21 mouse cellular contexts compared by ENCODE assay signal in the genomic region with DNA sequence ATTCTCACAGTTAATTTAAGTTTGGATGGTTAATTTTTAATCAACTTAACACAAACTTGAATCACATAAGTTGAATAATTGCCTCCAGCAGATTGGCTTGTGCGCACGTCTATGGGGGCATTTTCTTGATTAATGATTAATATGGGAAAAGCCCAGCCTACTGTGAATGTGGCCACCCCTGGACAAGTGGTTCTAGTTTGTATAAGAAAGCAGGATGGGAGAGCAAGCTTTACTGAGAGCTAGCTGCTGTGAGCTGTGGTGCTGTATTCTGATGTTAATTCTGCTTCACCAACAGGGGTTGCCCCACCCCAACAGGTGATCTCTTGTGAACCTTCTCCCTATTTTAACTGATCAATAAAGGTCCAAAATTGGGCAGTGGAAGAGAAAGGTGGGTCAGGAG. TPM values are rescaled to one million over a fixed set of nuclear protein-coding genes. Genes with fewer than 3 reads are reported as not detected.
DNase-seq lines count a peak whose midpoint lies in the region; ATAC-seq lines count a peak whose summit lies in the region.
"Had no signal": no experiment of that assay in that cellular context is flagged by ENCODE, and none has a peak within 500 bp of the region (broad histone marks: within the 10 kb centered on the region; RNA-seq: fewer than 3 reads in every experiment).

No protein-coding gene starts in this region.

- 33% methylated on average over 2 of the region's 2 CpGs for WGBS in kidney, embryonic 14.5 days
- 34% methylated on average over 2 of the region's 2 CpGs for WGBS in kidney, embryonic 15.5 days

- H3K4me3 ChIP-seq in kidney, embryonic 14.5 days (ENCODE audit: low read length), result no peak overlapping the region
- H3K4me3 ChIP-seq in kidney, embryonic 15.5 days (replicated peaks), result no peak overlapping the region
- H3K4me3 ChIP-seq: embryonic facial prominence, embryonic 12.5 days; heart, embryonic 15.5 days; hindbrain, embryonic 13.5 days; limb, embryonic 10.5 days; midbrain, embryonic 10.5 days had no signal

- DNase-seq in kidney, adult 11 months, result peak; percentile 69
- DNase-seq in R1 (ENCODE audit: low read depth, low spot score) (peak; percentile 72), adipocyte (ENCODE audit: low spot score) (no peak)
- peak; percentile 25 to 85 for DNase-seq in kidney, postnatal 36 days
- DNase-seq in adrenal gland, postnatal 14 days, result no peak
- DNase-seq in spleen, postnatal 10 days (ENCODE audit: low spot score in 2 of 2), result no peak
- DNase-seq: cerebellum, adult 11-12 months; cerebellum, postnatal 25 days; gastrocnemius, postnatal 36 days; heart, postnatal 36 days; liver; thymus, postnatal 14 days had no signal

- H3K36me3 ChIP-seq in kidney, embryonic 14.5 days (ENCODE audit: control insufficient read depth, insufficient read depth, low read length), result no peaks in the 10 kb centered on the region
- H3K36me3 ChIP-seq in kidney, embryonic 15.5 days, result no peaks in the 10 kb centered on the region
- H3K36me3 ChIP-seq: embryonic facial prominence, embryonic 12.5 days; heart, embryonic 15.5 days; hindbrain, embryonic 13.5 days; limb, embryonic 10.5 days; midbrain, embryonic 10.5 days had no signal

- no peak overlapping the region for H3K4me2 ChIP-seq in kidney, embryonic 14.5 days (replicated peaks; ENCODE audit: low read depth, low read length)
- H3K4me2 ChIP-seq in kidney, embryonic 15.5 days, result peak overlapping the region; percentile 30; the same call in 1 of the 2 replicates
- H3K4me2 ChIP-seq: embryonic facial prominence, embryonic 12.5 days; heart, embryonic 15.5 days; hindbrain, embryonic 13.5 days had no signal

- no peak for ATAC-seq in kidney, embryonic 14.5 days (ENCODE audit: low FRiP score, low TSS enrichment)
- peak; percentile 78 for ATAC-seq in kidney, embryonic 15.5 days (replicated peaks; ENCODE audit: low FRiP score)
- ATAC-seq: CD4-positive, CD25-positive, alpha-beta regulatory T cell, adult 4 months had no signal

- peaks cover 18% of the 10 kb centered on the region for H3K27me3 ChIP-seq in kidney, embryonic 14.5 days (ENCODE audit: control insufficient read depth, insufficient read depth, low read length)
- H3K27me3 ChIP-seq in kidney, embryonic 15.5 days, result peaks cover 30% of the 10 kb centered on the region
- H3K27me3 ChIP-seq: embryonic facial prominence, embryonic 12.5 days; hindbrain, embryonic 13.5 days had no signal

- no peak overlapping the region for H3K9ac ChIP-seq in kidney, embryonic 14.5 days (ENCODE audit: low read depth, low read length)
- no peak overlapping the region for H3K9ac ChIP-seq in kidney, embryonic 15.5 days
- H3K9ac ChIP-seq: embryonic facial prominence, embryonic 12.5 days; heart, embryonic 15.5 days; hindbrain, embryonic 13.5 days had no signal

- peaks cover 6% of the 10 kb centered on the region; the same call in 1 of the 2 replicates for H3K4me1 ChIP-seq in kidney, embryonic 14.5 days (ENCODE audit: control insufficient read depth, insufficient read depth, low read length)
- peaks cover 27% of the 10 kb centered on the region for H3K4me1 ChIP-seq in kidney, embryonic 15.5 days

- H3K9me3 ChIP-seq in kidney, embryonic 14.5 days (ENCODE audit: control insufficient read depth, low read length), result no peaks in the 10 kb centered on the region
- H3K9me3 ChIP-seq in kidney, embryonic 15.5 days (replicated peaks), result no peaks in the 10 kb centered on the region
- H3K9me3 ChIP-seq: embryonic facial prominence, embryonic 12.5 days; heart, embryonic 15.5 days; hindbrain, embryonic 13.5 days; limb, embryonic 10.5 days; midbrain, embryonic 10.5 days had no signal

- no peak overlapping the region for H3K27ac ChIP-seq in kidney, embryonic 14.5 days (ENCODE audit: low read depth, low read length)
- H3K27ac ChIP-seq in kidney, embryonic 15.5 days, result 0 out of 2 replicates have a peak overlapping the region, but pooled peaks have one; percentile 18
- H3K27ac ChIP-seq: embryonic facial prominence, embryonic 12.5 days; heart, embryonic 15.5 days; hindbrain, embryonic 13.5 days; limb, embryonic 10.5 days; macrophage; midbrain, embryonic 10.5 days had no signal

RNA-seq across cellular contexts. Expression of a gene that starts 22.6 kb away (rescaled TPM):
- 76.3 and 96.4 TPM in 2 replicates for polyA plus RNA-seq in kidney, embryonic 14.5 days (2014; fragmentation: Nextera tagmentation; extraction: Ambion mirVana)
- 83.2 and 85.6 TPM in 2 replicates for polyA plus RNA-seq in kidney, embryonic 15.5 days (2015; fragmentation: Nextera tagmentation; extraction: Ambion mirVana)
- 84.0 and 84.5 TPM in 2 replicates for total RNA-seq in adrenal gland, postnatal 14 days (2021)

Comparison
In these comparisons a context has a peak if more than half of its experiments do, and no peak if none do; other contexts are left out.
1. DNase-seq: peak in kidney, adult 11 months (single experiment), R1 (single experiment) and kidney, postnatal 36 days (2 of 2); none in adipocyte (single experiment), adrenal gland, postnatal 14 days (single experiment) and spleen, postnatal 10 days (0 of 2).